Mouse (Mus musculus) leukemia stem cell, adult 10-12 weeks (primary cell): Measurements from ENCODE around the gene Vezf1. TPM values are rescaled to one million over a fixed set of nuclear protein-coding genes. Genes with fewer than 3 reads are reported as not detected.

Source experiments
- polyA plus RNA-seq: library from polyadenylated mRNA; stranded (reverse); fragments of >175 nt; gene quantifications from 2 replicates; pipeline ENCODE4 v1.2.3, GENCODE M21; 2012; ENCODE audit warnings: low replicate concordance

Vezf1 gene
- polyA plus RNA-seq = 4.7 and 4.8 TPM in 2 replicates

GRCm38 (mm10) chr11:88067586-88068410, at the start of gene Vezf1:
Vezf1 (plus strand) TSS chr11:88068279.

GRCm38 (mm10) chr11:88046944-88047794, 20.9 kb upstream of the Vezf1 start, which contains the start of gene Srsf1:
Srsf1 (plus strand) TSS chr11:88047373.

GRCm38 (mm10) chr11:88098021-88098729, 30.1 kb downstream of the Vezf1 start, which contains the start of gene Cuedc1:
Cuedc1 (plus strand) TSS chr11:88098058.

Other genes with a start within 250 kb of the Vezf1 start
- gene Lpo, start 240.0 kb upstream of the Vezf1 start, polyA plus RNA-seq = not detected in 2 replicates
- gene Mks1, start 215.1 kb upstream of the Vezf1 start, polyA plus RNA-seq = 1.4 and 1.7 TPM in 2 replicates
- 0.13 TPM in 1 of 2 replicates, not detected in the other for gene Epx, start 192.7 kb upstream of the Vezf1 start, polyA plus RNA-seq
- not detected in 2 replicates for gene Olfr462, start 176.0 kb upstream of the Vezf1 start, polyA plus RNA-seq
- gene Olfr463, start 170.9 kb upstream of the Vezf1 start, polyA plus RNA-seq = not detected in 2 replicates
- not detected in 2 replicates for gene Olfr464, start 147.3 kb upstream of the Vezf1 start, polyA plus RNA-seq
- 19.0 and 28.2 TPM in 2 replicates for gene Dynll2, start 80.7 kb upstream of the Vezf1 start, polyA plus RNA-seq
- gene Srsf1, start 20.9 kb upstream of the Vezf1 start, polyA plus RNA-seq = 170 and 245 TPM in 2 replicates
- 0.96 and 2.3 TPM in 2 replicates for gene Cuedc1, start 29.8 kb downstream of the Vezf1 start, polyA plus RNA-seq
- gene Mrps23, start 136.1 kb downstream of the Vezf1 start, polyA plus RNA-seq = 57.8 and 120 TPM in 2 replicates
- not detected in 2 replicates for gene Ccdc182, start 225.8 kb downstream of the Vezf1 start, polyA plus RNA-seq